Mouse (Mus musculus) granulocyte monocyte progenitor cell, adult 5-6 weeks (primary cell): ENCODE measurements at regions not wholly inside any gene's neighbourhood (a gene's known extent, or its start where the extent isn't known, plus 50 kb on each side); places are given as distances from the start of the nearest gene placed in this dataset.
A peak's percentile ranks its signal among the peaks of the same experiment; 100 is the strongest.

Experiments
- ATAC-seq: replicated peaks from 2 replicates; pipeline ENCODE4 v1.8.0; 2016; ENCODE audit warnings: mild to moderate bottlenecking, moderate TSS enrichment, inconsistent platforms; ENCODE audit not compliant: poor library complexity, severe bottlenecking

- no peak for ATAC-seq
Observed at GRCm38 (mm10) chr14:61808193-61808592, 200.9 kb downstream of the Kcnrg start.

DNA sequence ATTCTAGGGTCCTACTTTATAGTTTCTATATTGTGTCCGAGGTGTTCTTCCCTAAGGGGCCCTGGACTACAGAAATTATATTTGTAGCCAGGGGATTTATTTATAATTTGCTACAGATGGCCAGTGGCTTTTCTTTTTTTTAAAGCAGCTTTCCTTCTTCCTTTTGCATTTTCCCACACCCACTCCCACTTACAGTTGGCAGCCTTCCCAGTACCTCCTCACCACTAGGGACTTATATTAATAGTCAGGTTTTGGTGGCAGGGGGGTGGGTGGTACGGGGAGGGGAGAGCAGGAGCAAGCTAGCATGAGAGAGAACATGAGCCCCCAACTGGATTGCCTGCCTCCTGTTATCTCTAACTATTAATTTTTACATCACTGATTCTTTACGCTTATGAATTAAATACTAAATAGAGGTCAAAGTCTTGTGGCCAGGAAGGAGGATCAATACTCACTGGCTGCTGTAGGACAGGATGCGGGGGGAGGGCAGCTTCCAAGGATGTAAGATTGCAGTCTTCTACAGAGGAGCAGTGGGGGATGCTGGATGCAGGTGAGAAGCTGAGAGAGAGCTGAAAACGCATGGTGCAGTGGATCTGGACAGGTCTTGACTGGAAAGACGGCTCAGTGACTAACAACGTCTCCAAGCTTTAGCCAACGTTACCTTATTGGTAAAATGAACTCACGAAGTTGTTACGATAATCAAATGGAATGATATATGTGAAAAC, 202.6 kb downstream of the Kcnrg start:
- ATAC-seq, result no peak

- ATAC-seq, result no peak
Observed at GRCm38 (mm10) chr14:61810836-61811235, 203.6 kb downstream of the Kcnrg start.

DNA sequence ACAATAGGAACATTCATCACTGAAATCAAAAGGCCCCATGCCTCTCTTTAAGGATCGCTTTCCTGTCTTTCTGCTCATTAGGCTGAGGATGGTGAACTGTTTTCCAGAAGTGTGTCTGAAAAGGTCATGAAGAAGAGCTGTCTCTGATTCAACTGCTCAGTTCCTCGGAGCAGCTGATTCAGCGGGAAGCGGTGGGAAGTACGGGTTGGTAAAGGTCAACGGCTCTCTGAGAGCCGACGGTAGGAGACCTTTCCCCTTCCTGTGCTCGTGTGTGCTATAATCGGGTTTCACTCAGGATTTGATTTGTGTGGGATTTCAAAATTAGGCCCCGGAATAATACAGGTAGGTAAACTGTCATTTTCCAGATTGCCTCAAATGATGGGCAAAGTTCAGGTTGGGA, 210.5 kb downstream of the Kcnrg start:
- ATAC-seq, result no peak

- ATAC-seq, result peak; percentile 25
Observed at GRCm38 (mm10) chr14:61818365-61818764, 211.1 kb downstream of the Kcnrg start.

GRCm38 (mm10) chr14:61819251-61819650, 212.0 kb downstream of the Kcnrg start:
- ATAC-seq, result no peak

DNA sequence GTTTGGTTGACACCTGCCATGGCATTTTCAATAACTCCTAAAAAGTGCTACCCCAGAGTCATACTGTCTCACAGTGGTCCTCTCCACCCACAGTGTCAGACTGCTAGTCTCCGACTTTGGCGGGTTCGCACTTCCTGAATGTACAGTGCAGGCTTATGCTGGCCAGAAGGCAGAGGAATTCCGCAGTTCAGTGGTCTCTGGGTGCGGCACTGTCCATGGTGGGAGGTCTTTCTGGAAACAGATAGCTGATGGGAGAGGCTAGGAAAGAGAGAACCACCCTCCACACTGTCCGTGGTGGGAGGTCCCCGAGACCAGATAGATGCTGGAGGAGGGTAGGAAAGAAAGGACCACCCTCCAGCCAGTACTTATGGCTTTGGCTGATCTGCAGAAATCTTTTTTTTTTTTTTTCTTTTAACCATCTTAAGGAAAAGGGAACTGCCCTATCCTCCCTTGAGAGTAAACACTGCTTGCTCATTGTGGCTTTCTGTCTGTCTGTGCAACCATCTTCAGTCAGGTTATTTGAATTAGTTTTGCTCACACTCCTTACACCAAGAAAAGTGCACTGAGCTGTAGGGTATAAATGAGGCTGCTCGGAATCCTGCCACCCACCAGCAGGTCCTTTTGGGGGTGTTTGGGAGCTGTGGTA, 227.2 kb downstream of the Kcnrg start:
- ATAC-seq, result peak; percentile 53

GRCm38 (mm10) chr14:61835729-61836128, 228.5 kb downstream of the Kcnrg start:
- ATAC-seq, result no peak

DNA sequence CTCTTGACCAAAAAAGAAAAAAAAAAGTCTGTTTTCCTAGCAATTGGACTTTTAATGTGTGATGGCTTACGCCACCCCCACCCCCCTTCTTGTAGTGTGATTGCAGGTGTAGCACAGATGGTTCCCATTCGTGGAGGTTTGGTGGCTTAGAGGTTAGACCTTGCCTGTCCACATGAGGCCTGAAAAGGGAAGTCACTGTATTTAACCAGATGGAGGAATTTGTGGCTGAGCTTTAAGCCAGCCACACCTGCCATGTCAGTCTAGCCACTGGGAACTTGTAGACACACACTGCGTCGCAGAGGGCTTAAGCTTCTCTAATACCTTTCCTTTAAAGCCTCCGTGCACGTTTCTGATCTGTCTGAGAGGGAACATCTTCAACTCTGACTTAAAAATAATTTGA, 229.0 kb downstream of the Kcnrg start:
- peak; percentile 79 for ATAC-seq

DNA sequence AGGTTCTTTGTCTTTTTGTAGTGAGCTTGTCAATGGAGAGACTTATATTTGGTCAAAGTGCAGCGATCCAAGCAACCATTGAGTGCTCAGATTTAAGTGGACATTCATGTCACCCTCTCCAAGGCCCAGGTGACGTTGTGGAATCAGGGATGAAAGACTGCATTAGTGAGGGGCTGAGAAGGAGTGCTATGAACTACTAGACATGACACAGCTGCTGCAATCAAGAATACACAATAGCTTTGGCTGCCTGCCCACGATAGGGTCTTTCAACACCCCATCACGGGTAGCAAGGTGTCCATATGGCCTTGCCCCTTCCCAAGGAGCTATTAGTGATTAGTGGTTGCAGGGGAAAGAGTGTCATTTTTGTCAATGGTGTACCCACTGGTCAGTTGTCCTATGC, 229.7 kb downstream of the Kcnrg start:
- ATAC-seq, result no peak

DNA sequence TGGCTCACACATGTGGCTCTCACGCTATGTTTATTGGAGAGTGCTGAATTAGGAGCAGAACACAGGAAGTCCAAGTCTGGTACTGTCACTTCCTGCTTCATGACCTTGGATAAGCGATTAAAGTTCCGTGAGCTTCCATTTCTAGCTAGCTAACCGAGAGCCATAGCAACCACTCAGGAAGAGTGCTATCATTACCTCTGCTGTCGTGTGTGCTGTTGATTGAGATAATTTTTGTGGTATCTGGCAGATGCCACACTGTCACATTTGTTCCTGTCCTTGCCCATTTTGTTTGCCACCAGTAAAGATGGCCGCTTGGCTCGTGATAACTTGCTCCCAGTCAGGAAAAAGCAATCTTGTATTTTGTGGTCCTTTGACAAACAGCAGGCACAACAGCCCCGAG, 230.6 kb downstream of the Kcnrg start:
- no peak for ATAC-seq

DNA sequence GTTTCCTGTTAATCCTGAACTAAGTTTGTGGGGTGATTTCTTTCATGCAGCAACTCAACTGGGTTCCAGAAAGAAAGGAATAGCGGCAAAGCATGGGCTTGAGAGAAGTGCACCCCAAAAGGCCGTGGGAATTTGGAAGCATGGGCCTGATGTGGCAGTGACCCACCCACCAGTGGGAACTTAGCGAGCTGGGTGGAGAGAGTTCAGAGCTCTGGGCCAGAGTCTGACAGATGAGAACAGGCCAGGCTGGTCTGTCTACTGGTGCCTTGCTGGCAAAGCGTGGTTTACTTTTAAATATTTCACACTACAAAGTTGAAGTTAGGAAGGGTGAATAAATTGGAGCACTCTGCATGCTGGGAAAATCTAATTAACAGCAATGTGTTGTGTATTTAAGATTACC, 235.2 kb downstream of the Kcnrg start:
- no peak for ATAC-seq

DNA sequence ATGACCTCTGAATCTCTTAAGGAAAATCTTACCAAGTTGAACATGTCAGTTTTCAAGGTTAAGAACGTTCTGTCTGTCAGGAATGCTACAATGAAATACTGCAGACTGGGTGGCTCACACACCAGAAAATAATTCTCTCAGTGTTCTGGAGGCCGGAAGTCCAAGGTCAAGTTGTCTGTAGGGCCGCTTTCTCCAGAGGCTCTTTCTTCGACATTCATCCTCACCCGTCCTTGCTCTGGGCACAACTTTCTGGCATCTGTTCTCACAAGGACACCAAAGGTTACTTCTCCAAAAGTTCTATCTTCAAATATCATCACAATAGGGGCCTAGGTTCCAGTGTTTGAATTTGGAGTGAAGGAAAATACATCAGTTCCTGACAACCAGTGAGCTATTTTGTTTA, 239.2 kb downstream of the Kcnrg start:
- no peak for ATAC-seq

DNA sequence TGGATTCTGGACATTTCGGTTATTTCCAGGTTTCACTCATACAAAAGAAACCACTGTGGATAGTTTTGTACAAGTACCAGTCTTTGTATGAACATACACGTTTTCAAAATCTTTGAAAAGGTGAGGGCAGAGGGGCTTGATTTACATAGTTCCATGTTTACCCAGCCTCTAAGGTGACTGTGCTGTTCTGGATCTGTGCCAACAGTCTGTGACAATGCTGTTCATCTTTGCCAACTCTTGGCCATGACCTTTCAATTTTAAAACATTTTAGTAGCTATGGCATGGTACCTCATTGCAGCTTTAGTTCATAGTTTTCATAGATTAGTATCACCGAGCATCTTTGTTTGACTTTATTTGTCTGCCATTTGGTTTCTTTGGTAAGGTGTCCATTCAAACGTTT, 243.0 kb downstream of the Kcnrg start:
- ATAC-seq, result no peak

GRCm38 (mm10) chr14:61857616-61858015, 250.4 kb downstream of the Kcnrg start:
- no peak for ATAC-seq

GRCm38 (mm10) chr14:61860688-61861087, 253.4 kb downstream of the Kcnrg start:
- peak; percentile 57 for ATAC-seq

- peak; percentile 90 for ATAC-seq
Observed at GRCm38 (mm10) chr14:61861357-61861958, 254.2 kb downstream of the Kcnrg start.

DNA sequence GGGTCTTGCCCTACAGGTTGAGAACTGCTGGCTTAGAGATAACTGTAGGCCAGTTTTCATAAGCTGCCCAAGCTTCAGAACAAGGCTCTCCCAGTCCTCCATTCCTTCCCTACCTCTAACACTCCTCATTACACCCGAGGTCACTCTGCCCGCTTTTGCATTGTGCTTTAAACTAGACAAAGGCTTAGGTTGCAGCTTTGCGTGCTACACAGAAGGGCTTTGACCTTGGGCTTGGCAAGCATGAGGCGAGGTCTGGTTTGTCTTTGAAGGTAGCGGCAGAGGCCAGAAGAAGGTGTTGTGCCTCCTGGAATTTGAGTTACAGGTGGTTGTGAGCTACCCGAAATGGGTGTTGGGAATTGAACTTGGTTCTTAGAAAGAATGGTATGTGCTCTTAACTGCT, 255.7 kb downstream of the Kcnrg start:
- no peak for ATAC-seq

DNA sequence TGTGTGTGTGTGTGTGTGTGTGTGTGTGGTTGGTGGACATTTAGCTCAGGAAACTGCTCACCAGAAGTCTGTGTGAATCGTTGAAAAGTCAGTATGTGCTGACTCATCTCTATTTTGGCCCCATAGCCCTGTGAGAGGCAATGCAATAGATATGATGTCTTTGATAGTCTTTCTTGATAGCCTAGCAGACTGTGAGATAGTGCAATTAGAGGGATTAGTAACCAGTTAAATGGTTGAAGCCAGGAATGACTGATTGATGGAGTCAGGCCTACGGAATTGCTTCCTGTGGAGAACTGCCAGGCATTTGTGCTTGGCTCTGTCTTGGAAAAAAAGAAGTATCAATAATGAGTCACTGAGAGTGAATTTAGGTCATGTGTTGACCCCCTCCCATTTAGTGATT, 256.2 kb downstream of the Kcnrg start:
- ATAC-seq, result no peak

DNA sequence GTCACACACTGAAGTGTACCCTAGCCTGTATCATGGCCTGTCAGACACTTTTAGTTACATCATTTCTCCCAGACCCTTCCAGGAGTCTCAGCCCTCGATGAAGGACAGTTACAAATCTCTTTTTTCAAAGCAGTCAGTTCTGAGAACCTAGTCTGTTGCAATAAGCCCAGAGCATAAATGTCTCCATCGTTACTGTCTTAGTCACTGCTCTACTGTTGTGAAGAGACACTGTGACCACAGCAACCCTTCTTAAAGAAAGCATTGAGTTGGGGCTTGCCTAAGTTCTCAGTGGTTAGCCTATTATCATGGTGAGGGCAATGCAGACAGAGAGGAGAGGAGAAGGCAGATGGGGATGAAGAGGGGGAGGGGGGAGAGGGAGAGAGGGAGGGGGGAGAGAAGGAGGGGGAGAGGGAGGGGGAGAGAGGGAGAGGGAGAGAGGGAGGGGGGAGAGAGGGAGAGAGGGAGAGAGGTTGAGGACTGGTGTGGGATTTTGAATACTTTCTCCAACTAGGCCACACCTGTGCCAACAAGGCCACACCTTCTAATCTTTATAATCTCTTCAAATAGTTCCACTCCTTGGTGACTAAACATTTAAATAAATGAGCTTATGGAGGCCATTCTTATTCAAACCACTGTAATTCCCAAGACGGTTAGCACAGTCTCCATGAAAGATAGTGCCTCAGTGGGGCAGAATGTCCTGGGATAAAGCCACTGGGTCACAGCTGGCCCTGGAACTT, 259.4 kb downstream of the Kcnrg start:
- peak; percentile 93 for ATAC-seq

DNA sequence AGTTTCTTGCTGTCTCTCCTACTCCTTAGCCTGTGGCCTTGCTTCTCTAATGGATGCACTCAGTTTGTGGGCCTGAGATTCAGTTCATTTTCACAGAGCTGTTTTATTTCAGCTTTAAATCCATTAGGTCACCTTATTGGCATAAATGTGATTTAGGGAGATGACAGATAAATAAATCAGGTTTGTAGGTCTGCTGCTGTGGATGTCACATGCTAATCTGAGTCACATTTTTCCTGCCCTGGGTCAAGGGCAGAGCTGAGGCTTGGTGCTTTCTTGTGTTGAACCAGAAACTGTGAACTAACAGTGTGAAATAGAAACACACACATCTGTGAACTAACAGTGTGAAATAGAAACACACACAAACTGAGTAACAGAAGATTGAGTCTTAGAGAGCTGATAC, 266.9 kb downstream of the Kcnrg start:
- ATAC-seq, result no peak
